Mouse (Mus musculus) kidney, adult 11 months (tissue): ENCODE measurements around the gene Nkiras1.

Experiments used
- DNase-seq: peaks from one replicate; pipeline ENCODE4 v3.0.0; 2022

Gene Nkiras1

GRCm38 (mm10) chr14:18280375-18280774, 9.4 kb downstream of the Nkiras1 start:
- no peak for DNase-seq

GRCm38 (mm10) chr14:18284581-18284980, 13.6 kb downstream of the Nkiras1 start:
- DNase-seq = no peak

- DNase-seq = no peak
Observed at GRCm38 (mm10) chr14:18285476-18285875, 14.5 kb downstream of the Nkiras1 start.

- DNase-seq = no peak
Observed at GRCm38 (mm10) chr14:18286441-18286840, 15.5 kb downstream of the Nkiras1 start.

DNA sequence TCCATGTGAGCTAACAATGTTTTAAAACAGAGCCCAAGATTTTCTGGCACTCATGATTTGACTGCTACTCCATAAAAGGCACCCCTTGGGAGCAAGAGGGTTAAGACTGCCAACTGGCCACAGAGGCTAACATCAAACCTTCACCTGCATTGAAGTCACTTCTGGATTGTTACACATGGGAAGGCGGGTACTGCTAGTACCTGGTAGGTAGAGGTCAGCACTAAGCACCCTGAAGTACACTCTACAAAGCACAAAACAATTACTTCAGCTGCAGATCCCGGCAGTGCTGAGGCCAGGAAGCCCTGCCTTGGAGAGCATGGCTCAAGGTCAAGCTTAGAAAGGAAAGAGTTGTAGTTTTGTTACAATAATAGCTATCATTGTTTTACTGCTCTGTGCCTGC, 16.5 kb downstream of the Nkiras1 start:
- DNase-seq = no peak

- DNase-seq = no peak
Observed at GRCm38 (mm10) chr14:18292111-18292510, 21.2 kb downstream of the Nkiras1 start.

DNA sequence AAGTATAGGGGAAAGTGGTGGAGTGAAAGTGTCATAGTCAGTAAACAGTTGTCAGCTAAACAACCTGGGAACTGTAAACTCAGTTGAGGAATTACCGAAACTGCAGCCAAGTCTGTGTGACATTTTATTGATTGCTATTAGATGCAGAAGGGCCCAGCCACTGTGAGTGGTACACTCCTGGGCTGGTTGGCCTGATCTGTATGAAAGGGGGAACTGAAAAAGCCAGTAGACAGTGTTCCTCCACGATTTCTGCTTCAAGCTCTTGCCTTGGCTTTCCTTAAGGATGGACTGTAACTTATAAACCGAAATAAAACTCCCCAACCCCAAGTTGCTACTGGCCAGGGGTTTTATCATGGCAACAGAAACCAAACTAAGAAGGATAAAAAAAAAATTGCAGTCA, 21.6 kb downstream of the Nkiras1 start:
- no peak for DNase-seq

- DNase-seq = no peak
Observed at GRCm38 (mm10) chr14:18297441-18297840, 26.5 kb downstream of the Nkiras1 start.

DNA sequence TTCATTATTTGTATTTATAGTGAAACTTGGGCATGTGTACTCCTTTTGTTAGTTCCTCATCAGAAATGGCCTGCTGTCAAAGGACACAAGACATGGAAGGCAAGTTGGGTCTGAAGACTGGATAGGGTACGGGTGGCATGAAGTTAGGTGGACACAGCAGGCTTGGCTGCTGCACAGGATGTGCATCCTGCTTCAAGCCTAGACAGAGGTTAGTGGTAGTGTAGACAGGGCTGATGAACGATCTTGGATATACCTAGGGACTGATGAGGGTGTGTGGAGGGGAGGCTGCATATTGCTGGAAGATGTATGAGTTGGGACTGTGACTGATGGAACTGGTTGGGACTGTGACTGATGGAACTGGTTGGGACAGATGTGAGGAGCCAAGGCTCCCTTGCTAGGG, 27.9 kb downstream of the Nkiras1 start:
- no peak for DNase-seq

DNA sequence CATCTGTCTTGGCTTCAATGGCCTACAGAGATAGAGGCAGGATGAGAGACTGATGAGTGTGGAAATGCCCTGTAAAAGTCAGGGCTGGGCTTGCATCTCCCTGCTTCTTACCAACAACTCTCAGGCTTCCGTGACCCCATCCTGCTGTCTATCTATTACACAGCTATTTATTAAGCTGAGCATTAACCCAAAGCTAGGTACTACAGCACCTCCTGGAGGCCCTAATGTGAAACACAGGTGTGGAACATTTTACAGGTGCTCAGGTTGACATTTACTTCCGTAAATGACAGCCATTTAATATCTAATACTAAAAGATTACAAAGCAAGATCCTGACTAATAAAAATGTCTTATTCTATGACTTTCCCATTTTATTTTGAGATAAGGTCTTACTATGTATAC, 29.7 kb downstream of the Nkiras1 start:
- DNase-seq = no peak

DNA sequence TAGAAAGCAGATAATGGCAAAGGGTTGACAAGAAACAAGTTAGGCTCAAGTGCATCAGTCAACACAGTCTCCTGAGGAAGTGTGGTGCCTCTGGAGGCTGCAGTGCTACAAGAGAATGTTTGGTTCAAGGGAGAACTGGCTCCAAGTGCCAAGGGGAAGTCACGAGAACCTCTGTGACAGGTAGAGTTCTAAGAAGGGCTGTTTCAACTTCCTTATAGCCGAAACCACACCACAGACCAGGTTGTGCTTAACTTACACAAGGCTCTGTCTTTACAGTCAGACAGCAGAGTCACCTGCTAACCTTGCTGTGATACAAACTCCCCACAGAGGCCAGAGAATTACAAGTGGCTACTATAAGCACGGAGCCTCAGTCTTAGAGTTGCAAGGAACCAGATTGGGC, 30.7 kb downstream of the Nkiras1 start:
- DNase-seq = no peak

GRCm38 (mm10) chr14:18302750-18303149, 31.8 kb downstream of the Nkiras1 start:
- no peak for DNase-seq

DNA sequence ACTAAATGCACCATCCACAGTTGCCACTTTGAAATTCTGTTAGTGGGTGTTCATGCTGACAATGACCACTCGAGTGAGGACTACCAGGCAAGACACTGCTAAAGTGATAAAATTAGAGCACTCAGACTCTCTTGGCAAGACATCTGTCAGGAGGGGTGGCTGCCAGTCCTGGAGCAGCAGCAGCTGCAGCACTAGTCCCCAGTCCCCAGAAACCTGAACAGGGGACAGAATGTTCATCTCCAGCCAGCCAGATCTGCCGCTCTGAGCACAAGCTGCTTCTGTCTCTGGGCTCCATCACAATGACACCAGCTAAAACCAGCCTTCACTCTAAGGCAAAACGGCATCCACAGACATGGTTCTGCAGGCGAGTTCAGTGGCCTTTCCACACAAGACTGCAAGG, 32.3 kb downstream of the Nkiras1 start:
- no peak for DNase-seq

DNA sequence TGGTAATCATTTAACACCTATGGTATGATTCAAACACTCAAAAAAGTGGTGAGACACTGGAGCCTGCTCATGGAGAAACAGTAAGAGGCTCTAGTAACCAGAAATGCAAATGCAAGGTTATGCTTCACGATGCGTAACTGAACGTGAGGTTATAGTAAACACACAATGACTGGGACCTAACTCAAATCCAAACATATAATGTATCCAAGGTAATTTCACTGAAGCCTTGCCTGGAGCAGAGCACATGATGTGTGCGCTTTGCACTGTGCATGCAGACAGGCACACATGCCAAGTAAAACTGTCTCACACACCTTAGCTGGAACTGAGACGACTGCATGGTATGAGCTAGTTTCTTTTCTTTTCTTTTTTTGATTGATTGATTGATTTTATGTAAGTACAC, 33.2 kb downstream of the Nkiras1 start:
- no peak for DNase-seq

- DNase-seq = no peak
Observed at GRCm38 (mm10) chr14:18317457-18318411, 46.8 kb downstream of the Nkiras1 start.

DNA sequence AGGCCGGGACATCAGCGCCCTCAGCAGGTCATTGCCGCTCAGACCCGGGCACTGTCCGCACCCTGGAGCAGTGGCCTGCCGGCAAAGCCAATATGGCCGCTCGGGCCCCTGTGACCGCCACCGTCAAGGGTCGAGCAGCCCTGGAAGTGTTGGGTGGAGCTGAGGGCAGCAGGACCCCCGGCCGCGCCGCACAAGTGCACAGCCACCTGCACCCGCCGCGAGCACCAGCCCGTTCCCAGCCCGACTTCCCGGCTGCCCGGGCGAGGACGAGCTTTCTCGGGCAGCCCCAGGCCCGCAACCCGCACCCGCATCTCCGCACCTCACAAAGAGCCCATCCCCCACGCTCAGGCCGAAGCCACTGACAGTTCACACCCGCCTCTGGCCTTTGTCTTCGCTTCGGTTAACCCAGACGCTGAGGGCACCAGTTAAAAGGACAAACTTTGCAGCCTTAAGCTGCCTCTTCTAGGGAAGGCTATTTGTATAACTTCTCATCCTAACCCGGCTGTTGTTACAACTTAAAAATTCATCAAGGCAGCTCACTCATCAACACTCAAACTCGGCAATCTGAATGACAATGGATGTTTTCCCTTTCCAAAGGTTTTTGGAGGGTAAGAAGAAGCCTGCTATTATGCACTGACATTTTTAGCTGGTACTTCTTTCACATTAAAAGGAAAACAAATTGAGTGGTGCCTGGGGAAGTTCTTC, 56.2 kb downstream of the Nkiras1 start:
- peak; percentile 19 for DNase-seq

DNA sequence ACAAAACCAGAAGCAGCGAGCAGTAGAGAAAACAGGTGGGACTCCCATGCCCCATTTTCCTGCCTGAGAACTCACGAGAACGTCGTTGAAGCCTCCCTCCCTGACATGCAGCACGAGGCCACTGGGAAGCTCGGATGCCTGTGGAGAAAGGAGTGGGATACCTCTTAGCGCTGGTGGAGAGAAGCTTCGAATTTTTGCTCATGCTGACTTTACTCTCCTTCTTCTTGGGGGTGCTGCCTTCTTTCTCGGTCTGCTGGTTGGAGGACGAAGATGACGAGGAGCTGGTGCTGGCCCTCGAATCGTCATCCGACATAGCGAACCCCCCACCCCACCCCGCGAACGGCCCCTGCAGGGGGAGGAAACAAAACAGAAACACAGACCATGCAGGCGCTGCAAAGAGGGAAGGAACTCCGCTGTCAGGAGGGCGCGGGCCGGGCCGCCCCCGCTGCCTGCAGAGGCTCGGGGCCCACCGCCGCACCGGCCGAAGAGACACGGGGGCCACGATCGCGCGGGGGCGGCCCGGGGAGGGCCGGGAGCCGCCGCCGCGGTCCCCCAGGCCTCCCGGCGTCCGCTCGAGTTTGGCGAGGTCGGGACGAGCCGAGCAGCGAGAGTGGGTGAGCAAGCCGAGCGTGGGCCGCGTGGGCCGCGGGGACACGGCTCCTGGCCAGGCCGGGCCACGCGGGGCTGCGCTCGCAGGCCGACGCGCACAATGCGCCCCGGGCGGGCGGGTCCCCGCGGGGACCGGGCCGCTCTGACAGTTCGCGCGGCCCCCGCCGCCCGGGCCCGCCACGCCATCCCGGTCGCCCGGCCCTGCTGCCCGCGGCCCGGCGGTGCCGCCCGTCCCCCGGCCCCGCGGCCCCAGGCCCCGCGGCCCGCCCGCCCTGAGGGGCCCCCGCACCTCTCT, 60.1 kb downstream of the Nkiras1 start:
- DNase-seq = no peak

GRCm38 (mm10) chr14:18331693-18332131, 60.8 kb downstream of the Nkiras1 start, which contains the start of gene Ube2e1:
Gene Ube2e1, minus strand, starts transcription at chr14:18331859.
- peak; percentile 76 for DNase-seq
